Mouse (Mus musculus) neural tube, embryonic 12.5 days (tissue): ENCODE results near the gene Epb41l2. TPM values are rescaled to one million over a fixed set of nuclear protein-coding genes. Genes with fewer than 3 reads are reported as not detected.

Experiments
- ATAC-seq: fragments of 200-750 bp; cut with Nextera tagmentation; 2 replicates; pipeline ENCODE4 v1.8.0; 2017; ENCODE audit warnings: low read depth, mild to moderate bottlenecking, moderate TSS enrichment, moderate library complexity; ENCODE audit not compliant: low FRiP score
- H3K27ac ChIP-seq: fragments of 300-500 bp; sonication (generic); 2 replicates; pipeline ENCODE4 v1.5.1; 2016
- H3K27me3 ChIP-seq: fragments of 300-500 bp; sonication (generic); replicated peaks from 2 replicates; pipeline ENCODE4 v1.6.1; 2016; ENCODE audit warnings: mild to moderate bottlenecking
- H3K36me3 ChIP-seq: fragments of 300-500 bp; sonication (generic); 2 replicates; pipeline ENCODE4 v1.6.1; 2016; ENCODE audit warnings: mild to moderate bottlenecking
- H3K4me1 ChIP-seq: fragments of 300-500 bp; sonication (generic); 2 replicates; pipeline ENCODE4 v1.6.1; 2016
- H3K4me2 ChIP-seq: fragments of 300-500 bp; sonication (generic); replicated peaks from 2 replicates; pipeline ENCODE4 v1.6.1; 2016; ENCODE audit warnings: mild to moderate bottlenecking
- H3K4me3 ChIP-seq: fragments of 300-500 bp; sonication (generic); 2 replicates; pipeline ENCODE4 v1.5.1; 2016
- H3K9ac ChIP-seq: fragments of 300-500 bp; sonication (generic); 2 replicates; pipeline ENCODE4 v1.6.1; 2016; ENCODE audit warnings: mild to moderate bottlenecking
- H3K9me3 ChIP-seq: fragments of 300-500 bp; sonication (generic); 2 replicates; pipeline ENCODE4 v1.6.1; 2016; ENCODE audit warnings: mild to moderate bottlenecking
- WGBS: fragments of 180-500 bp; shearing (Covaris S2); methylation state at CpG from one replicate; pipeline ENCODE4 v1.1.7; 2016; 5-methylcytosine and 5-hydroxymethylcytosine counted together
- polyA plus RNA-seq: library from polyadenylated mRNA; unstranded; fragments of >200 nt; fragmentation: Nextera tagmentation; extraction: Ambion mirVana; gene quantifications from 2 replicates; pipeline ENCODE4 v1.2.1, GENCODE M21; 2016

Epb41l2 gene
- polyA plus RNA-seq: 36.5 and 40.2 TPM in 2 replicates

DNA sequence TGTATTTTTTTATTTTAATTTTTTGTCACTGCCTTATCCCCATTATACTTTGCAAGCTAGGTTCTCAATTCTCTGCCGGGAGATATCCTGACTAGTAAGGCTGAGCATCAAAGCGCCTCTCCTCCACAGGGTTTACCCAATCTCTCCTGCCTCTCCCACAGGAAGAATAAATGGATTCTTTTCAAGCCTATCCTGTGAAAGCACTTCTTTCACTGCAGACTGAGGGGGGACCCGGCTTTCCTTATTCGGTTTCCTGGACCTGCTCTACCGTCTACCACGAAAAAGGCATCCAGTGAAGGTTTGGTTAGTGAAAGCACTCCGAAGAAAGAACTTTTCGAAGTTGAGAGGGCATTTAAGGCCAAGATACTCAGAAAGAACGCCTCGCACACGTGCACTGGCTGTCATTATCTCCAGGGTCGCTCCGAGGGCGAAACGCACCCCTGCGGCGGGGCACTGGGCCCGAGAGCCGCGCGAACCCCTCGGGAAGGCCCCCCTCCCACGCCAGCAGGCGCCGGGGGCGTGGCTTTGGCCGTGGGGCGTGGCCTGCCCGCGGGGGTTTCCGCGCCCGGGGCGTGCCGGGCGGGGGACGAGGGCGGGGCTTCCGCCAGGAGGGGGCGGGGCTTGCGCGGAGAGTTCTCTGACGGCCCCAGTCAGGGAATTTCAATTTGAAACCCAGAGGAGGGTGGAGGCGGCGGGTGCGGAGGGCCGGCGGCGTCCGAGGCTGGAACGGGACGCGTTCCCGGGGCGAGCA, at the start of gene Epb41l2:
Gene Epb41l2, plus strand, starts transcription at position 591 of the 751 bp plus-strand sequence.
- H3K27ac ChIP-seq: 0 out of 2 replicates have a peak within 1 kb of the TSS, but pooled peaks have one; percentile 28
- no peaks in the 10 kb centered on the region for H3K9me3 ChIP-seq
- no peaks in the 10 kb centered on the region; the same call in 1 of the 2 replicates for H3K27me3 ChIP-seq
- peak within 1 kb of the TSS; percentile 86 for H3K4me3 ChIP-seq
- H3K4me1 ChIP-seq: peaks cover 8% of the 10 kb centered on the region
- peak within 1 kb of the TSS; percentile 87 for H3K9ac ChIP-seq
- ATAC-seq: peak; percentile 95
- no peaks in the 10 kb centered on the region for H3K36me3 ChIP-seq
- peak within 1 kb of the TSS; percentile 78 for H3K4me2 ChIP-seq
- WGBS: under 1% methylated on average over 55 of the region's 55 CpGs

DNA sequence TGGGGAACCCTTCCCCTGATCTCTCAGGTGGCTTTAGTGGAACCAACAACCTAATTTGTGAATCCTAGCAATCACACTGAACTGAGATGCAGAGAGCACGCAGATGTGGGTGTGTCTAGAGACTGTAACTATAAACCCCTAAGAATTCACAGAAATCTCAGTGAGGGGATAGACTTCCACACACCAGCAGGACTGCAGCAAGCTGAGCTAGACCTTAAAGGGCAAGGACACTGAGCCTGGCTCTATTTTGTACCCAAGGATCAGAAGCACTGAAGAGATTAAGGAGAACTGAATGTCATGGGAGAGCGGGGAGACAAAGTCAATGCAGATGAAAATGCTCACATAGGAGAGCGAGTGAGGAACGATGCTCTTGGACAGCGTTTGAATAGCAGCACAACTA, 49.6 kb upstream of the Epb41l2 start:
- no peak for ATAC-seq
- H3K4me1 ChIP-seq: no peaks in the 10 kb centered on the region
- H3K4me2 ChIP-seq: no peak overlapping the region
- no peaks in the 10 kb centered on the region for H3K27me3 ChIP-seq
- 90% methylated on average over 5 of the region's 5 CpGs for WGBS
- H3K9ac ChIP-seq: no peak overlapping the region
- no peak overlapping the region for H3K4me3 ChIP-seq
- no peak overlapping the region for H3K27ac ChIP-seq
- no peaks in the 10 kb centered on the region for H3K36me3 ChIP-seq
- no peaks in the 10 kb centered on the region for H3K9me3 ChIP-seq

DNA sequence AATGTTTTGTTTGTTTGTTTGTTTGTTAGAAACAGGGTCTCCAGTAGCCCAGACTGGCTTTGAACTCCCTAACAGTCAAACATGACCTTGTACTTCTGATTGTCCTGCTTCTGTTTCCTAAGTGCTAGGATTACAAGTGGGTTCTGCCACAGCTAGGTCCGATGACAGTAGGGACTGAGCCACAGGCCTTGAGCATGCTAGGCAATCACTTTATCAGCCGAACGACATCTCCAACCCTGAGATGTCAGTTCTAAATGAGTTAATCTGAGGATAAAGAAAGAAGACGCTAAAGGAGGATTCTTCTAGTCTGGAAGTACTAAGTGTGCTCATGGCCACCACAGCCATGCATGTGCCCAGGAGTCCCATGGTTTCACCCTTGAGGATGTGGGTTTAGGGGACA, 48.9 kb upstream of the Epb41l2 start:
- no peak overlapping the region for H3K27ac ChIP-seq

DNA sequence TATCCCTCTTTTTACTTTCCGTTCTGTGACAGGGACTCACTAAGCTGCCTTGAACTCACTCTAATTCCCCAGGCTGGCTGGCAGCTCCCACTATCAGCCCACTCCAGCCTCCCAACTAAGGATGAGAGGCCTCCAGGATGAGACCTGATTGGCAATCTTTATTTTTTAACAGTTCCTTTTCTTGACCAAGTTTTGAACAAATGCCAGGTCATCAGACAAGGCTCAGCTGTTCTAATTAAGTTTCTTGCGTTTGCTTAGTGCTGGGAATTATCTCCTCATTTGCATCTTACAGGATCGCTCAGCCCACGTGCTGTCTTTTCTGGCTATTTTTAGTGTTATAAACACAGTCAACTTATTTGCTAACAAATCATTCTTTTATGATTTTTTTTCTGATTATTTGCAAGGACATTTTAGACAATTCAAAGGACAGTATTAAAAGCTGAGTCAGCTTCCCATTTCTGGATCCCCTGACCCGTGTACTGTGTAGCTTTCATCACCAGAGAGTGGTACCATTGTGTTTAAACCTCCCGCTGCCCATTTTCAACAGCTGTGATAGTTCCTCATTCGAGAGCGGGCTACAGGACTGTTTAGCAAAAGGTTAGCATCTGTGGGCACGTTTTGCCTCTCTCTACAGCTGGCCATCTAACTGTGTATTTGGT, 47.9 kb upstream of the Epb41l2 start:
- no peaks in the 10 kb centered on the region for H3K4me1 ChIP-seq
- no peak overlapping the region for H3K9ac ChIP-seq
- no peak overlapping the region for H3K4me2 ChIP-seq
- H3K27me3 ChIP-seq: no peaks in the 10 kb centered on the region
- no peak overlapping the region for H3K4me3 ChIP-seq
- 47% methylated on average over 9 of the region's 9 CpGs for WGBS
- no peak overlapping the region for H3K27ac ChIP-seq
- peak; percentile 44; the same call in 1 of the 2 replicates for ATAC-seq
- H3K9me3 ChIP-seq: no peaks in the 10 kb centered on the region
- no peaks in the 10 kb centered on the region for H3K36me3 ChIP-seq

More for the DNA sequence above, 48.9 kb upstream of the Epb41l2 start:
- Histone ChIP-seq H3K4me3 (no peak overlapping the region), H3K4me1 (no peaks in the 10 kb centered on the region), H3K36me3 (no peaks in the 10 kb centered on the region), H3K9me3 (no peaks in the 10 kb centered on the region), H3K4me2 (no peak overlapping the region), H3K9ac (no peak overlapping the region), H3K27me3 (no peaks in the 10 kb centered on the region)
- WGBS: 84% methylated on average over 4 of the region's 4 CpGs
- no peak for ATAC-seq

DNA sequence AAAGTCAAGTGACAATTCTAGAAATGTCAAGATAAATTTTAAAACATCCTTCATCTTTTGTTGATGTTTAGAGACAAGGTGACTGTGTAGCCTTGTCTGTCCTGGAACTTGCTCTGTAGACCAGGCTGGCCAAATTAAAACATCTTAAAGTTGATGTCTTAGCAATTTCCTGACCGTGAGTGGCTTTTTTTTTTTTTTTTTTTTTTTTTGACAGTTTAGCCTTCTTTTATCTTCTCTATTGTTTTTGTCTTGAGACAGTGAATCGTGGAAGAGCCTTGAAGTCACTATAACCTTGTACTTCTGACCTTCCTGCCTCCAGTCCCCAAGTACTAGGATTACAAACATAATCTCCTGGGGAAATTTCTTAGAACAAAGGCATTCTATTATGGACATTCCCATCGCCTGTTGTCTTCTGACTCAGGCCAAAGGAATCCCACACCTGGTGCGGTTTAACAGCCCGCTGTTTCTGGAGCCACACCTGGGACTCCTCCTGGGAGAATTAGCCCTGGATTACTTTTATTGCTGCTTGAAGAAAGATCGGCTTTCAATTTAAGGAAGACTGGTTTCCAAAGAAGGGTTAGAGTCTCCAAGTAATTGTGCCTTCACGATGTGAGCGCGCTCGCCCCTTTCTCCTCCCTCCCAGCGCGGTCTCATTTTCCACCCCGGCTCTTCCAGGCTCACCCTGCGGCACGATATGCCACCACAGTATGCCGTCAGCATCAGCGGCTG, 45.6 kb upstream of the Epb41l2 start:
- Histone ChIP-seq H3K4me2 (peak overlapping the region; percentile 44; the same call in 1 of the 2 replicates), H3K27ac (no peak overlapping the region), H3K36me3 (no peaks in the 10 kb centered on the region), H3K9ac (no peak overlapping the region), H3K4me3 (no peak overlapping the region), H3K4me1 (no peaks in the 10 kb centered on the region), H3K27me3 (no peaks in the 10 kb centered on the region), H3K9me3 (no peaks in the 10 kb centered on the region)
- 7% methylated on average over 17 of the region's 17 CpGs for WGBS
- ATAC-seq: no peak

DNA sequence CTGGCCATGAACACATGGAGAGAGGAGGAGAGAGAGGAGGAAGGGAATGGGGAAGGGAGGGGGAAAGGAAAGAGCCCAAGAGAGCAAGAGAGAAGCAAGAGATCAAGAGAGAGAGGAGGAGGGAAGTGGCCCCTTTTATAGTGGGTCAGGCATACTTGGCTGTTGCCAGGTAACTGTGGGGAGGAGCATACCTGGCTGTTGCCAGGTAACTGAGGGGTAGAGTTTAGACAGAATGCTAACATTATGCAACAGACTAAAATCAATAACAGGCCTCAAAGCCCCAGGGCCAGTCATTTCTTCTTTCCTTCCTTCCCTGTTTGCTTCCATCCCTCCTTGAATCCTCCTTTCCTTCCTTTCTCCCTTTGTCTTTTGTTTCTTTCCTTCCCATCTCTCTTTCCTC, 41.9 kb upstream of the Epb41l2 start:
- Histone ChIP-seq H3K4me1 (no peaks in the 10 kb centered on the region), H3K9me3 (no peaks in the 10 kb centered on the region), H3K9ac (no peak overlapping the region), H3K4me3 (no peak overlapping the region), H3K27me3 (no peaks in the 10 kb centered on the region), H3K27ac (no peak overlapping the region), H3K36me3 (no peaks in the 10 kb centered on the region), H3K4me2 (no peak overlapping the region)
- ATAC-seq: no peak

DNA sequence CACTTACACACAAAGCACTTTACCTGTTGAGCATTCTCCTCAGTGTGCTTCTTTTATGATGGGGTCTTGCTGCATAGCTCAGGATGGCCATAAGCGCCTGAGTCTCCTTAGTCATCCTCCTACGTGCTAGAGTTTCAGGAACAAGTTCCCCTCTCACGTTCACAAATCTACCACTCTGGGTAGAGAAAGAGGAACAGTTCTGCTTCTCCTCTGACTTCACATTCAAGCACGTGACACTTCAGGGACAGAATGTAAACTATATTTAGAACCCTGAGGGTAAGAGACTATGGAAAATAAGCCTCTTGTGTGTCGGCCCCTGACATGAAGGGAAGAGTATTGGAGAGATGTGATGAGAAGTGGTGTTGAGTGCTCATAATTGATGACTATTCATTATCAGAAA, 41.2 kb upstream of the Epb41l2 start:
- no peaks in the 10 kb centered on the region for H3K9me3 ChIP-seq
- WGBS: 91% methylated on average over 5 of the region's 5 CpGs
- H3K4me3 ChIP-seq: no peak overlapping the region
- H3K9ac ChIP-seq: no peak overlapping the region
- H3K27ac ChIP-seq: no peak overlapping the region
- no peaks in the 10 kb centered on the region for H3K27me3 ChIP-seq
- H3K36me3 ChIP-seq: no peaks in the 10 kb centered on the region
- H3K4me1 ChIP-seq: no peaks in the 10 kb centered on the region
- ATAC-seq: no peak
- H3K4me2 ChIP-seq: no peak overlapping the region

DNA sequence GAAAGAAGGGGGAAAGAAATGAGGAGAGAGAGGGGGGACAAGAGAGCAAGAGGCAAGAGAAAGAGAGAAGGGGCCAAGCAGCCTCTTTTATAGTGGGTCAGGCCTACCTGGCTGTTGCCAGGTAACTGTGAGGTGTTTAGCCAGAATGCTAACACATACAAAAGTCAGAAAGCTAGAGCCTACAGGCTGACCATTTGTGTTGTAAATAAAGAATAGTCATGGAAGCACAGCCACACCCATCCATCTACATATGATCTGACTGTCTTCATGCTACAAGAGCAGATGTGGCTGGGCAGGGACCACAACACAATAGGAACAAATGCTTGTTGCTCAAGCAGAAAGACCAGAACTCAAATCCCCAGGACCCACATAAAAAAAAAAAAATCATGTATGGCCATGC, 40.1 kb upstream of the Epb41l2 start:
- ATAC-seq: no peak
- no peak overlapping the region for H3K9ac ChIP-seq
- H3K9me3 ChIP-seq: no peaks in the 10 kb centered on the region
- H3K4me1 ChIP-seq: no peaks in the 10 kb centered on the region
- no peak overlapping the region for H3K4me3 ChIP-seq
- H3K27ac ChIP-seq: no peak overlapping the region
- H3K36me3 ChIP-seq: no peaks in the 10 kb centered on the region
- H3K27me3 ChIP-seq: no peaks in the 10 kb centered on the region
- no peak overlapping the region for H3K4me2 ChIP-seq

DNA sequence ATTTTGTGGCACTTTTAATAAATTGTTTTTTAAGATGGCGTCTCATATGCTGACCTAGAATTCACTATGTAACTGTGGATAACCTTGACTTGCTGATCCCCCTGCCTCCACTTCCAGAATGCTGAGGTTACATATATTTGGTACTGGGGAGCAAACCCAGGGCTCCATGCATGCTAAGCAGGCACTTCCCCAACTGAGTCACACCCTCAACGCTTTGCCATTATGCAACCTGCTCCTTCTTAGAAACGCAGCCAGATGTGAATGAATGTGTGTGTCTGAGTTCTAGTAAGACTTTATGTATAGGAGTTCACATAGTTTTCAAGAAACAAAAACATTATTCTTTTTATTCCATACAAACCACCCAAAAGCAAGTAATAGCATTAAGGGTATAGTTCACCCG, 38.4 kb upstream of the Epb41l2 start:
- Histone ChIP-seq H3K27ac (no peak overlapping the region), H3K4me2 (no peak overlapping the region), H3K27me3 (no peaks in the 10 kb centered on the region), H3K4me1 (no peaks in the 10 kb centered on the region), H3K36me3 (no peaks in the 10 kb centered on the region), H3K9me3 (no peaks in the 10 kb centered on the region), H3K9ac (no peak overlapping the region), H3K4me3 (no peak overlapping the region)
- ATAC-seq: no peak
- WGBS: 91% methylated on average over 4 of the region's 4 CpGs

DNA sequence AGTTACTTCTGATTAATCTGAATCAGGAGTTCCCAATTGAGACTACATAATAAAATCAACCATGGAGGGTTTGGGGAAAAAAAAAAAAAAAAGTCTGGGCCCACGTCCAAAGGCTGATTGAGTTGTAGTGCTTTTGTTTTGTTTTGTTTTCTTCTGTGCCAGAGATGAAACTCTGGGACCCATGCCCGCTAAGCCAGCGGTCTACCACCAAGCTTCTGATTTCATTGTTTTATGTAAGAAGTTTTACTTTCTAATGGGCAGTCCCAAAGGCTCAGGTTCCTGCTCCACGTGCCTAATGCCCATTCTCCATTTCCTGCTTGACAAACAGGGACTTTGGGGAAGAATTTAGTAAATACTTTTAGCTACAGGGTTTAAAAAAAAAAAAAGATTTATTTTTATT, 33.9 kb upstream of the Epb41l2 start:
- Histone ChIP-seq H3K36me3 (no peaks in the 10 kb centered on the region), H3K9me3 (no peaks in the 10 kb centered on the region), H3K4me1 (no peaks in the 10 kb centered on the region), H3K4me3 (no peak overlapping the region), H3K27me3 (no peaks in the 10 kb centered on the region), H3K27ac (no peak overlapping the region), H3K4me2 (no peak overlapping the region), H3K9ac (no peak overlapping the region)
- no peak for ATAC-seq
- WGBS: 76% methylated on average over 4 of the region's 4 CpGs

DNA sequence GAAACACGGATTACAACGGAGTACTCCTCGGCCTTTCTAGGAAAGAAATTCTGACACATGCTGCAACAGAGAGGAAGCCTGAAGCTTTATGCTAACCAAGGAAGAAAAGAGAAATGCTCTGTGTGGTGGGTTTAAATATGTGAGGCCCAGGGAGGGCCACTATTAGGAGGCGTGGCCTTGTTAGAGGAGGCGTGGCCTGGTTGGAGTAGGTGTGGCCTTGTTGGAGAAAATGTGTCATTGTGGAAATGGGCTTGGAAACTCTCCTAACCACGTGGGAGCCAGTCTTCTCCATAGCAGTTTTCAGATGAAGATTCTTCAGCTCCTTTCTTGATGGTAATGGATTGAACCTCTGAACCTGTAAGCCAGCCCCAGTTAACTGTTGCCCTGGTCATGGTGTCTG, 32.1 kb upstream of the Epb41l2 start:
- Histone ChIP-seq H3K4me3 (no peak overlapping the region), H3K36me3 (no peaks in the 10 kb centered on the region), H3K27ac (no peak overlapping the region), H3K9me3 (no peaks in the 10 kb centered on the region), H3K9ac (no peak overlapping the region), H3K4me1 (no peaks in the 10 kb centered on the region), H3K27me3 (no peaks in the 10 kb centered on the region), H3K4me2 (no peak overlapping the region)
- ATAC-seq: no peak
- WGBS: 81% methylated on average over 6 of the region's 6 CpGs

DNA sequence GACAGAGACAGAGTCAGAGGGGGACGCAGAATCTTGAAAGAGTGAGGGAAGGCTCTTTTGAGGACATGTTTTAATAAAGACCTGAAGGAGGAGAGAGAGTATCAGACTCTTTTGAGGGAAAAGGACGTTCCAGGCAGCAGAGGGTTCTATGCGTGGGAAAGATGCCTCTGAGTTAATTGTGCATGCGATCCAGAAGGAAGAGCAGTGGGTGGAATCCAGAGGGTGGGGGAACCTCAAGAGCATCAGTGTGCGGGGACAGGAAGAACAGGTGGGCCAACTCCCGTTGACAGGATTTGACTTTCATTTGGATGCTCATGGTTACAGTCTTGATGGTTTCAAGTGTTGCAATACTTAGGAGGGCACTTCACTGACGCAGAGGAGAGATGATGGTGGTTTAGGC, 29.5 kb upstream of the Epb41l2 start:
- no peak for ATAC-seq
- Histone ChIP-seq H3K27ac (no peak overlapping the region), H3K27me3 (no peaks in the 10 kb centered on the region), H3K4me1 (no peaks in the 10 kb centered on the region), H3K9me3 (no peaks in the 10 kb centered on the region), H3K9ac (no peak overlapping the region), H3K4me2 (no peak overlapping the region), H3K36me3 (no peaks in the 10 kb centered on the region), H3K4me3 (no peak overlapping the region)
- 87% methylated on average over 7 of the region's 7 CpGs for WGBS
